Mouse (Mus musculus): ENCODE measurements at regions not wholly inside any gene's neighbourhood (a gene's known extent, or its start where the extent isn't known, plus 50 kb on each side); places are given as distances from the start of the nearest gene placed in this dataset.

- no peaks in the 10 kb centered on the region for H3K36me3 ChIP-seq (replicated peaks)
- no peak for ATAC-seq (replicated peaks)
- no peak overlapping the region for H3K9ac ChIP-seq
- H3K4me1 ChIP-seq, result no peaks in the 10 kb centered on the region
- H3K9me3 ChIP-seq, result no peaks in the 10 kb centered on the region
- H3K4me3 ChIP-seq, result no peak overlapping the region
- WGBS, result 94% methylated on average over 6 of the region's 6 CpGs
- no peak overlapping the region for H3K4me2 ChIP-seq
- H3K27me3 ChIP-seq (replicated peaks), result no peaks in the 10 kb centered on the region
- no peak overlapping the region for H3K27ac ChIP-seq
Measured at GRCm38 (mm10) chr3:52829069-52829468, 188.0 kb downstream of the Cog6 start.

- no peaks in the 10 kb centered on the region for H3K36me3 ChIP-seq (replicated peaks)
Measured at GRCm38 (mm10) chr3:52828473-52828872, 188.6 kb downstream of the Cog6 start.

GRCm38 (mm10) chr3:52822848-52823247 lies 194.2 kb downstream of the Cog6 start:
- Histone ChIP-seq H3K4me2 (no peak overlapping the region), H3K27me3 (replicated peaks) (peaks cover 3% of the 10 kb centered on the region), H3K9me3 (no peaks in the 10 kb centered on the region), H3K4me3 (no peak overlapping the region), H3K9ac (no peak overlapping the region), H3K27ac (no peak overlapping the region), H3K4me1 (no peaks in the 10 kb centered on the region), H3K36me3 (replicated peaks) (no peaks in the 10 kb centered on the region)
- ATAC-seq (replicated peaks), result no peak
- 58% methylated on average over 5 of the region's 5 CpGs for WGBS

More at GRCm38 (mm10) chr3:52828473-52828872, 188.6 kb downstream of the Cog6 start:
- H3K27me3 ChIP-seq (replicated peaks), result no peaks in the 10 kb centered on the region
- H3K9me3 ChIP-seq, result no peaks in the 10 kb centered on the region
- no peak overlapping the region for H3K9ac ChIP-seq
- H3K4me3 ChIP-seq, result no peak overlapping the region
- no peaks in the 10 kb centered on the region for H3K4me1 ChIP-seq
- ATAC-seq (replicated peaks), result no peak
- no peak overlapping the region for H3K27ac ChIP-seq
- no peak overlapping the region for H3K4me2 ChIP-seq
- WGBS, result 67% methylated on average over 4 of the region's 4 CpGs

DNA sequence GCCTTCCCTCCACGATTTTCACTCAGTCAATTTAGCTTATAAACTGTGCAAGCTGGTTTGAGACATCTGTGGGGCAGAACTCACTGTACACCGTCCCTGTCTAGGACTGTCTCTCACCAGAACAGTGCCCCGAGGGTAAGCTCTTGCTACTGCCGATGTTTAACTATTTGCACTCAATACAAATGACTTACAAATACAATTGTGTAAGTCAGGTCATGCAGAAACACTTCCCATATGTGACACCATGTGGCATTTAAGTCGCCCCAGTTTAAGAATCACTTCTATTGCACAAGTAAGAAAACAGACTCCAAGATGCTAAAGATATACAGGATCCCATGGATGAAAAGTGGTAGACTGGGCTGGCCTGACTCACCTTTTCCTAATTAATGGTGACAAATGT lies 195.6 kb downstream of the Cog6 start:
- Histone ChIP-seq H3K9ac (no peak overlapping the region), H3K4me2 (no peak overlapping the region), H3K27me3 (replicated peaks) (peaks cover 3% of the 10 kb centered on the region), H3K9me3 (no peaks in the 10 kb centered on the region), H3K4me3 (no peak overlapping the region), H3K4me1 (no peaks in the 10 kb centered on the region), H3K36me3 (replicated peaks) (no peaks in the 10 kb centered on the region), H3K27ac (no peak overlapping the region)
- 38% methylated on average over 5 of the region's 5 CpGs for WGBS
- no peak for ATAC-seq (replicated peaks)

- no peak for ATAC-seq (replicated peaks)
- 91% methylated on average over 4 of the region's 4 CpGs for WGBS
- no peak overlapping the region for H3K27ac ChIP-seq
- H3K4me1 ChIP-seq, result peaks cover 2% of the 10 kb centered on the region; the same call in 1 of the 2 replicates
- H3K27me3 ChIP-seq (replicated peaks), result peaks cover 3% of the 10 kb centered on the region
- no peak overlapping the region for H3K9ac ChIP-seq
- no peaks in the 10 kb centered on the region for H3K36me3 ChIP-seq (replicated peaks)
- no peak overlapping the region for H3K4me3 ChIP-seq
- no peaks in the 10 kb centered on the region for H3K9me3 ChIP-seq
- no peak overlapping the region for H3K4me2 ChIP-seq
Measured at GRCm38 (mm10) chr3:52818401-52818800, 198.6 kb downstream of the Cog6 start.

DNA sequence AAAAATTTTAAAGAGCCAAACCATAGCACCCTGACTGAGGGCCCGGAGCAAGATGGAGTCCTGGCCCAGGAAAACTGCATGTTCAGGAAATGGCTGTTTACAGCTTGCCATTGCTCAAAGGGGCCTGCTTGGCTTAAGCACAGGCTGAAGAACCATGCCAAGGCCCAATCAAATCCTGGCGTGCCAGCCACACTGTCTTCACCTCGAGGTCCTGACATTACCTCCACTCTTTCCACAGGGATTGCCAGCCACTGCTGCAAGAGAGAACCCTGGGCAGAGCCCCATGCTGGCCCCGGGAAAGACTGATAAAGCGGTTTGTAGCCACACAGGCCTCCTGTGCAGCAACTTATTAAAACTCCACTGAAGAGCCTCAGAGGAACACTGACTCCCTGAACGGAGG lies 199.6 kb downstream of the Cog6 start:
- Histone ChIP-seq H3K9ac (no peak overlapping the region), H3K9me3 (no peaks in the 10 kb centered on the region), H3K27ac (no peak overlapping the region), H3K4me2 (no peak overlapping the region), H3K36me3 (replicated peaks) (no peaks in the 10 kb centered on the region), H3K4me1 (peaks cover 2% of the 10 kb centered on the region; the same call in 1 of the 2 replicates), H3K27me3 (replicated peaks) (peaks cover 3% of the 10 kb centered on the region), H3K4me3 (no peak overlapping the region)
- WGBS, result 84% methylated on average over 6 of the region's 6 CpGs
- ATAC-seq (replicated peaks), result no peak

GRCm38 (mm10) chr3:52815497-52815896 lies 201.5 kb downstream of the Cog6 start:
- H3K27me3 ChIP-seq (replicated peaks), result peaks cover 2% of the 10 kb centered on the region; the same call in 1 of the 2 replicates
- no peaks in the 10 kb centered on the region for H3K9me3 ChIP-seq
- ATAC-seq (replicated peaks), result no peak
- H3K36me3 ChIP-seq (replicated peaks), result no peaks in the 10 kb centered on the region
- no peak overlapping the region for H3K4me2 ChIP-seq
- no peak overlapping the region for H3K27ac ChIP-seq
- H3K9ac ChIP-seq, result no peak overlapping the region
- H3K4me1 ChIP-seq, result peaks cover 2% of the 10 kb centered on the region; the same call in 1 of the 2 replicates
- WGBS, result 31% methylated on average over 7 of the region's 7 CpGs
- H3K4me3 ChIP-seq, result no peak overlapping the region

GRCm38 (mm10) chr3:52802324-52802723 lies 214.7 kb downstream of the Cog6 start:
- H3K4me3 ChIP-seq, result no peak overlapping the region
- ATAC-seq (replicated peaks), result no peak
- no peak overlapping the region for H3K27ac ChIP-seq
- H3K9ac ChIP-seq, result no peak overlapping the region
- no peaks in the 10 kb centered on the region for H3K27me3 ChIP-seq (replicated peaks)
- no peak overlapping the region for H3K4me2 ChIP-seq
- no peaks in the 10 kb centered on the region for H3K9me3 ChIP-seq
- no peaks in the 10 kb centered on the region for H3K36me3 ChIP-seq (replicated peaks)
- H3K4me1 ChIP-seq, result no peaks in the 10 kb centered on the region
- WGBS, result 91% methylated on average over 5 of the region's 5 CpGs

DNA sequence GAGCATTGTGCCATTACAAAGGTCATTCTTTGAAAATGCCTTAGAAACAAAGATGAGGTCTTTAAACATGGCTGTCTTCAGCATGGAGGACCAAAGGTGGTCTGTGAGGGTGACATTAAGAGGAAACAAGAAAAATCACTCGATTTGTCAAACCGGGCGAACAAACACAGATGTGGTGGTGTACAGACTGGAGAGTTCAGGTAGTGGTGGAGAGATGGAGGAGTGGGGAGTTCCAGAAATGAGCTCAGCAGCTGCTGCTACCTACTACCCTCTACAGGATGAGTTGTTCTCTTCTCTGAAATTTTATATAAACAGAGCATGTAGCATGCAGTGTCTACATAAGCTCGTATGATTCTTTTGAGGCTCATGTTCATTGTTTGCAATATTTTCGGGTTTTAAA lies 215.6 kb downstream of the Cog6 start:
- Histone ChIP-seq H3K4me3 (no peak overlapping the region), H3K27me3 (replicated peaks) (no peaks in the 10 kb centered on the region), H3K4me1 (no peaks in the 10 kb centered on the region), H3K36me3 (replicated peaks) (no peaks in the 10 kb centered on the region), H3K9ac (no peak overlapping the region), H3K9me3 (no peaks in the 10 kb centered on the region), H3K27ac (no peak overlapping the region), H3K4me2 (no peak overlapping the region)
- 97% methylated on average over 5 of the region's 5 CpGs for WGBS
- no peak for ATAC-seq (replicated peaks)

GRCm38 (mm10) chr3:52800673-52801072 lies 216.4 kb downstream of the Cog6 start:
- Histone ChIP-seq H3K36me3 (replicated peaks) (no peaks in the 10 kb centered on the region), H3K27ac (no peak overlapping the region), H3K4me3 (no peak overlapping the region), H3K9ac (no peak overlapping the region), H3K27me3 (replicated peaks) (no peaks in the 10 kb centered on the region), H3K9me3 (no peaks in the 10 kb centered on the region), H3K4me2 (no peak overlapping the region), H3K4me1 (no peaks in the 10 kb centered on the region)
- WGBS, result 82% methylated on average over 3 of the region's 3 CpGs
- ATAC-seq (replicated peaks), result no peak

- Histone ChIP-seq H3K27me3 (replicated peaks) (no peaks in the 10 kb centered on the region), H3K4me2 (no peak overlapping the region), H3K4me1 (no peaks in the 10 kb centered on the region), H3K4me3 (no peak overlapping the region), H3K9me3 (no peaks in the 10 kb centered on the region), H3K36me3 (replicated peaks) (no peaks in the 10 kb centered on the region), H3K9ac (no peak overlapping the region), H3K27ac (no peak overlapping the region)
- no peak for ATAC-seq (replicated peaks)
- WGBS, result 43% methylated on average over 6 of the region's 6 CpGs
Measured at GRCm38 (mm10) chr3:52797801-52798200, 219.2 kb downstream of the Cog6 start.

DNA sequence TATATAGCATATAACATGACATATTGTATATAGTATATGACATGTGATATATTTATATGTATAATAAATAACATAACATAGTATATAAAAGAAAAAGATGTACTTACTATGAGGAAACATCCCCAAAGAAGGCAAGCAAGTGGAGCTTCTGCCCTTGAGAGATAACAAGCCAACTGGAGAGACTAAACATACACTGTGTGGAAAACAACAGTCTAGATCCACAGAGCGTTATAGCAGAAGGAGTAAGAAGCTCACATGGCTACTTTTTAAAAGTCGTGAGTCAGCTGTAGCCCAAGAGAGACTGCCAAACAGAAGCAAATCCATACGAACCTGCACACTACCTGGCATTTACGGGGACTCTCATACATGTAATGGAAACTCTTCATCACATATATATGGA lies 219.9 kb downstream of the Cog6 start:
- H3K27ac ChIP-seq, result no peak overlapping the region
- no peaks in the 10 kb centered on the region for H3K36me3 ChIP-seq (replicated peaks)
- no peaks in the 10 kb centered on the region for H3K4me1 ChIP-seq
- no peak overlapping the region for H3K9ac ChIP-seq
- H3K4me2 ChIP-seq, result no peak overlapping the region
- no peaks in the 10 kb centered on the region for H3K27me3 ChIP-seq (replicated peaks)
- no peak for ATAC-seq (replicated peaks)
- 87% methylated on average over 4 of the region's 4 CpGs for WGBS
- no peaks in the 10 kb centered on the region for H3K9me3 ChIP-seq
- H3K4me3 ChIP-seq, result no peak overlapping the region

- Histone ChIP-seq H3K4me3 (no peak overlapping the region), H3K27me3 (replicated peaks) (no peaks in the 10 kb centered on the region), H3K4me1 (no peaks in the 10 kb centered on the region), H3K9me3 (no peaks in the 10 kb centered on the region), H3K27ac (no peak overlapping the region), H3K36me3 (replicated peaks) (no peaks in the 10 kb centered on the region), H3K9ac (no peak overlapping the region), H3K4me2 (no peak overlapping the region)
- ATAC-seq (replicated peaks), result no peak
- 78% methylated on average over 3 of the region's 3 CpGs for WGBS
Measured at GRCm38 (mm10) chr3:52794218-52794617, 222.8 kb downstream of the Cog6 start.

All from midbrain, embryonic 15.5 days (tissue).